Mouse (Mus musculus) MEL (cell line): ENCODE results near the gene Plcb4. TPM values are rescaled to one million over a fixed set of nuclear protein-coding genes. Genes with fewer than 3 reads are reported as not detected.

Experiments
- DNase-seq: peaks from one replicate; pipeline ENCODE4 v3.0.0; 2011; ENCODE audit warnings: low read depth, low spot score
- H3K27ac ChIP-seq: 2 replicates; pipeline ENCODE4 v1.5.1; 2012; ENCODE audit warnings: low read depth, mild to moderate bottlenecking, control low read depth, low read length, moderate library complexity; ENCODE audit not compliant: control insufficient read depth
- H3K27me3 ChIP-seq, 2 experiments: fragments of 150-350 bp in 1 of 2; sonication (generic) in 1 of 2; 2 replicates each; pipeline ENCODE4 v1.6.1; 2012; ENCODE audit warnings: low read length in 2 of 2, mild to moderate bottlenecking in 2 of 2, improper control_type of control experiment in 1 of 2, moderate library complexity in 1 of 2; ENCODE audit not compliant: insufficient read depth in 2 of 2, control insufficient read depth in 1 of 2
- H3K36me3 ChIP-seq, 2 experiments: 2 replicates each; pipeline ENCODE4 v1.6.1; 2012 to 2014; ENCODE audit warnings: low read length in 2 of 2, improper control_type of control experiment in 1 of 2, inconsistent platforms in 1 of 2, mild to moderate bottlenecking in 1 of 2; ENCODE audit not compliant: insufficient read depth in 2 of 2, control insufficient read depth in 1 of 2
- H3K4me1 ChIP-seq, 2 experiments: fragments of 150-350 bp in 1 of 2; sonication (generic) in 1 of 2; 2 replicates each; pipeline ENCODE4 v1.6.1; 2012; ENCODE audit warnings: low read length in 2 of 2, improper control_type of control experiment in 1 of 2, mild to moderate bottlenecking in 1 of 2; ENCODE audit not compliant: insufficient read depth in 2 of 2, control insufficient read depth in 1 of 2
- H3K4me3 ChIP-seq, 2 experiments: fragments of 150-350 bp in 1 of 2; sonication (generic) in 1 of 2; 2 replicates each; pipeline ENCODE4 v1.5.1; 2012; ENCODE audit warnings: low read depth in 2 of 2, low read length in 2 of 2, mild to moderate bottlenecking in 2 of 2, moderate library complexity in 2 of 2, control low read depth in 1 of 2, improper control_type of control experiment in 1 of 2; ENCODE audit not compliant: control insufficient read depth in 1 of 2, insufficient read depth in 1 of 2
- H3K79me2 ChIP-seq: 2 replicates; pipeline ENCODE4 v1.6.1; 2012; ENCODE audit warnings: mild to moderate bottlenecking, low read length, moderate library complexity; ENCODE audit not compliant: control insufficient read depth, poor library complexity, insufficient read depth
- H3K9ac ChIP-seq: 2 replicates; pipeline ENCODE4 v1.6.1; 2012; ENCODE audit warnings: low read depth, mild to moderate bottlenecking, control low read depth, low read length, moderate library complexity; ENCODE audit not compliant: control insufficient read depth, poor library complexity, severe bottlenecking
- H3K9me3 ChIP-seq: fragments of 150-350 bp; sonication (generic); replicated peaks from 2 replicates; pipeline ENCODE4 v1.6.1; 2012; ENCODE audit warnings: mild to moderate bottlenecking, low read length, improper control_type of control experiment, moderate library complexity; ENCODE audit not compliant: insufficient read depth
- BHLHE40 ChIP-seq: IDR thresholded peaks from 2 replicates; pipeline ENCODE4 v1.6.1; 2012; ENCODE audit warnings: low read depth, mild to moderate bottlenecking, inconsistent platforms, low read length, improper control_type of control experiment, borderline replicate concordance
- CHD1 ChIP-seq: IDR thresholded peaks from 2 replicates; pipeline ENCODE4 v1.6.1; 2012; ENCODE audit warnings: low read depth, mild to moderate bottlenecking, inconsistent platforms, low read length, improper control_type of control experiment
- CHD2 ChIP-seq: IDR thresholded peaks from 2 replicates; pipeline ENCODE4 v1.6.1; 2011; ENCODE audit warnings: low read length, improper control_type of control experiment
- E2F4 ChIP-seq: IDR thresholded peaks from 2 replicates; pipeline ENCODE4 v1.6.1; 2011; ENCODE audit warnings: low read depth, low read length, improper control_type of control experiment, borderline replicate concordance
- GABPA ChIP-seq: IDR thresholded peaks from 2 replicates; pipeline ENCODE4 v1.6.1; 2012; ENCODE audit warnings: low read depth, mild to moderate bottlenecking, inconsistent platforms, low read length, improper control_type of control experiment, moderate library complexity
- GATA1 ChIP-seq: IDR thresholded peaks from 2 replicates; pipeline ENCODE4 v1.6.1; 2011; ENCODE audit warnings: low read depth, low read length, improper control_type of control experiment
- JUND ChIP-seq: IDR thresholded peaks from 2 replicates; pipeline ENCODE4 v1.6.1; 2011; ENCODE audit warnings: low read depth, mild to moderate bottlenecking, improper control_type of control experiment, low read length
- MAX ChIP-seq: IDR thresholded peaks from 2 replicates; pipeline ENCODE4 v1.6.1; 2011; ENCODE audit warnings: low read length, improper control_type of control experiment
- POLR2A ChIP-seq, 2 experiments: IDR thresholded peaks; 2 replicates each; pipeline ENCODE4 v1.6.1; 2011 to 2012; ENCODE audit warnings: low read length in 2 of 2, mild to moderate bottlenecking in 2 of 2, control low read depth in 1 of 2, improper control_type of control experiment in 1 of 2, low read depth in 1 of 2, moderate library complexity in 1 of 2; ENCODE audit not compliant: control insufficient read depth in 1 of 2, insufficient read depth in 1 of 2, poor library complexity in 1 of 2
- POLR2AphosphoS2 ChIP-seq: IDR thresholded peaks from 2 replicates; pipeline ENCODE4 v1.6.1; 2011; ENCODE audit warnings: low read length, improper control_type of control experiment
- POLR2AphosphoS5 ChIP-seq: IDR thresholded peaks from 2 replicates; pipeline ENCODE4 v1.6.1; 2012; ENCODE audit warnings: low read depth, borderline replicate concordance, mild to moderate bottlenecking, inconsistent platforms, low read length, moderate library complexity, mixed read lengths
- RAD21 ChIP-seq: IDR thresholded peaks from 2 replicates; pipeline ENCODE4 v1.6.1; 2011; ENCODE audit warnings: mild to moderate bottlenecking, low read depth, low read length, improper control_type of control experiment
- RCOR1 ChIP-seq: IDR thresholded peaks from 2 replicates; pipeline ENCODE4 v1.6.1; 2012; ENCODE audit warnings: low read depth, mild to moderate bottlenecking, inconsistent platforms, low read length, improper control_type of control experiment
- SMC3 ChIP-seq: IDR thresholded peaks from 2 replicates; pipeline ENCODE4 v1.6.1; 2011; ENCODE audit warnings: low read depth, low read length, improper control_type of control experiment
- TBP ChIP-seq: IDR thresholded peaks from 2 replicates; pipeline ENCODE4 v1.8.0; 2011; ENCODE audit warnings: low read depth, low read length, improper control_type of control experiment
- TCF12 ChIP-seq: IDR thresholded peaks from 2 replicates; pipeline ENCODE4 v1.6.1; 2014; ENCODE audit warnings: low read depth, mild to moderate bottlenecking, inconsistent platforms, low read length, improper control_type of control experiment, moderate library complexity
- USF2 ChIP-seq, 2 experiments: IDR thresholded peaks; 2 replicates each; pipeline ENCODE4 v1.6.1; 2011 to 2012; ENCODE audit warnings: improper control_type of control experiment in 2 of 2, low read length in 2 of 2, borderline replicate concordance in 1 of 2, inconsistent platforms in 1 of 2, low read depth in 1 of 2, mild to moderate bottlenecking in 1 of 2; ENCODE audit not compliant: insufficient read depth in 1 of 2
- polyA plus RNA-seq, 2 experiments: library from polyadenylated mRNA; stranded (reverse) in 1 of 2; unstranded in 1 of 2; fragments of >175 nt in 1 of 2; fragments of >200 nt in 1 of 2; gene quantifications; 2 replicates each; pipeline versions ENCODE4 v1.2.1 to v1.2.4; 2012; ENCODE audit warnings: low replicate concordance in 2 of 2, low read depth in 1 of 2; ENCODE audit not compliant: insufficient read length in 2 of 2, insufficient read depth in 1 of 2, missing spikeins in 1 of 2
- total RNA-seq: library from RNA; depleted of rRNA; stranded (reverse); fragments of 300-350 nt; gene quantifications from 2 replicates; pipeline ENCODE4 v1.2.3, GENCODE M21; 2012

The Plcb4 gene
- total and polyA plus RNA-seq, 3 experiments, result not detected

GRCm38 (mm10) chr2:135646226-135646625, 12.6 kb upstream of the Plcb4 start:
- no peaks in the 10 kb centered on the region for H3K79me2 ChIP-seq
- no peak overlapping the region for H3K4me3 ChIP-seq
- no peak for DNase-seq
- no peak overlapping the region for H3K27ac ChIP-seq
- no peaks in the 10 kb centered on the region for H3K36me3 ChIP-seq
- no peaks in the 10 kb centered on the region for H3K4me1 ChIP-seq
- TF ChIP-seq GABPA (no peak), RCOR1 (no peak), CHD2 (no peak), TBP (no peak), USF2 (IDR thresholded peaks at IDR 0.05; ENCODE audit: borderline replicate concordance in 1 of 2, insufficient read depth in 1 of 2, low read depth in 1 of 2, low read length in 2 of 2) (no peak), E2F4 (no peak), GATA1 (no peak), POLR2A (IDR thresholded peaks at IDR 0.05; ENCODE audit: control insufficient read depth in 1 of 2, insufficient read depth in 1 of 2, low read depth in 1 of 2, low read length in 2 of 2, poor library complexity in 1 of 2) (no peak), JUND (no peak), POLR2AphosphoS5 (no peak)
- H3K27me3 ChIP-seq, result no peaks in the 10 kb centered on the region
- no peak overlapping the region for H3K9ac ChIP-seq
- no peaks in the 10 kb centered on the region for H3K9me3 ChIP-seq

- Histone ChIP-seq H3K4me3 (no peak overlapping the region), H3K27ac (no peak overlapping the region), H3K36me3 (no peaks in the 10 kb centered on the region), H3K9me3 (no peaks in the 10 kb centered on the region), H3K27me3 (no peaks in the 10 kb centered on the region)
- no peak for DNase-seq
- no peak for TF ChIP-seq E2F4
- no peak for TF ChIP-seq GATA1
- no peak for TF ChIP-seq RAD21
- TF ChIP-seq POLR2AphosphoS2, result no peak
- TF ChIP-seq USF2 (IDR thresholded peaks at IDR 0.05; ENCODE audit: borderline replicate concordance in 1 of 2, insufficient read depth in 1 of 2, low read depth in 1 of 2, low read length in 2 of 2), result no peak
- no peak for TF ChIP-seq TCF12
- TF ChIP-seq POLR2A (IDR thresholded peaks at IDR 0.05; ENCODE audit: control insufficient read depth in 1 of 2, insufficient read depth in 1 of 2, low read depth in 1 of 2, low read length in 2 of 2, poor library complexity in 1 of 2), result no peak
- no peak for TF ChIP-seq SMC3
- TF ChIP-seq CHD1, result no peak
- TF ChIP-seq JUND, result no peak
- no peak for TF ChIP-seq MAX
- TF ChIP-seq BHLHE40, result no peak
- TF ChIP-seq, all 39 proteins: peak for 0
- Histone ChIP-seq H3K4me1 (no peaks in the 10 kb centered on the region), H3K79me2 (no peaks in the 10 kb centered on the region), H3K9ac (no peak overlapping the region)
Observed at GRCm38 (mm10) chr2:135646654-135647053, 12.2 kb upstream of the Plcb4 start.
